Mouse (Mus musculus) heart, adult 2 months (tissue): ENCODE measurements around the gene Calcrl. TPM values are rescaled to one million over a fixed set of nuclear protein-coding genes. Genes with fewer than 3 reads are reported as not detected.
A peak's percentile ranks its signal among the peaks of the same experiment; 100 is the strongest.

Experiments used
- DNase-seq, 2 experiments: peaks; one replicate each; pipeline ENCODE4 v3.0.0; 2021
- H3K27ac ChIP-seq: fragments of 200-600 bp; 2 replicates; pipeline ENCODE4 v1.8.1; 2022
- H3K27me3 ChIP-seq: fragments of 200-500 bp; 2 replicates; pipeline ENCODE4 v1.6.1; 2012; ENCODE audit warnings: mild to moderate bottlenecking, low read length, inconsistent platforms, mixed read lengths; ENCODE audit not compliant: control insufficient read depth, insufficient read depth
- H3K36me3 ChIP-seq: fragments of 200-500 bp; 2 replicates; pipeline ENCODE4 v1.6.1; 2012; ENCODE audit warnings: low read length, inconsistent platforms; ENCODE audit not compliant: control insufficient read depth, insufficient read depth
- H3K4me1 ChIP-seq: fragments of 200-500 bp; 2 replicates; pipeline ENCODE4 v1.6.1; 2011; ENCODE audit warnings: low read length; ENCODE audit not compliant: control insufficient read depth, insufficient read depth
- H3K4me3 ChIP-seq: fragments of 200-600 bp; 2 replicates; pipeline ENCODE4 v1.8.1; 2022
- H3K79me2 ChIP-seq: fragments of 200-500 bp; replicated peaks from 2 replicates; pipeline ENCODE4 v1.6.1; 2012; ENCODE audit warnings: mild to moderate bottlenecking, inconsistent platforms, low read length, moderate library complexity, mixed read lengths; ENCODE audit not compliant: control insufficient read depth, insufficient read depth
- H3K9ac ChIP-seq: fragments of 200-500 bp; 2 replicates; pipeline ENCODE4 v1.6.1; 2012; ENCODE audit warnings: low read depth, mild to moderate bottlenecking, control low read depth, inconsistent platforms, low read length, mixed read lengths
- CTCF ChIP-seq: fragments of 200-600 bp; IDR thresholded peaks from 2 replicates; pipeline ENCODE4 v1.8.1; 2022; ENCODE audit warnings: antibody characterized with exemption, mild to moderate bottlenecking, moderate library complexity
- EP300 ChIP-seq: fragments of 200-500 bp; IDR thresholded peaks from 2 replicates; pipeline ENCODE4 v1.6.1; 2011; ENCODE audit warnings: low read depth, low read length, control low read depth; ENCODE audit not compliant: insufficient read depth
- POLR2A ChIP-seq: fragments of 200-500 bp; IDR thresholded peaks from 2 replicates; pipeline ENCODE4 v1.6.1; 2011; ENCODE audit warnings: mild to moderate bottlenecking, low read depth, low read length, control low read depth; ENCODE audit not compliant: insufficient read depth
- WGBS: fragments of 180-500 bp; shearing (Covaris S2); methylation state at CpG from one replicate; pipeline ENCODE4 v1.1.7; 2018; 5-methylcytosine and 5-hydroxymethylcytosine counted together
- intact Hi-C: fragments of 180-260 bp; cut with DNase I; formaldehyde crosslinking; loops from one replicate; pipeline ENCODE4 v1.15.1; 2025
- polyA plus RNA-seq: library from polyadenylated mRNA; depleted of rRNA; stranded (reverse); fragments of >200 nt; gene quantifications from 2 replicates; pipeline ENCODE4 v1.2.3, GENCODE M21; 2012
- total RNA-seq, 2 experiments: library from RNA; stranded (reverse); gene quantifications; 2 replicates each; pipeline ENCODE4 v1.2.3; 2021

The Calcrl gene
- total and polyA plus RNA-seq, 3 experiments, result 8.2 to 25.6 (median 23.2) TPM

- Histone ChIP-seq H3K4me1 (peaks cover 1% of the 10 kb centered on the region), H3K4me3 (no peak overlapping the region), H3K36me3 (peaks cover 9% of the 10 kb centered on the region), H3K79me2 (no peaks in the 10 kb centered on the region), H3K27ac (peak overlapping the region; percentile 40), H3K9ac (no peak overlapping the region), H3K27me3 (no peaks in the 10 kb centered on the region)
- WGBS, result 26% methylated on average over 5 of the region's 5 CpGs
- intact Hi-C loops, result no loop called here
- DNase-seq, result no peak
- TF ChIP-seq POLR2A, result no peak
- no peak for TF ChIP-seq EP300
- TF ChIP-seq CTCF, result no peak
Observed at GRCm38 (mm10) chr2:84441940-84442339, 16.7 kb upstream of the Calcrl start.

GRCm38 (mm10) chr2:84429724-84430123, 4.5 kb upstream of the Calcrl start:
- peaks cover 1% of the 10 kb centered on the region for H3K4me1 ChIP-seq
- intact Hi-C loops, result loop anchor here (1.0 to 5.0 kb wide), 4 partner anchors 92 to 392 kb away; no protein-coding TSS in a partner anchor
- no peaks in the 10 kb centered on the region for H3K27me3 ChIP-seq
- H3K36me3 ChIP-seq, result no peaks in the 10 kb centered on the region
- WGBS, result 35% methylated on average over 11 of the region's 11 CpGs
- no peaks in the 10 kb centered on the region for H3K79me2 ChIP-seq
- DNase-seq, result no peak
- TF ChIP-seq CTCF (peak; percentile 84), POLR2A (no peak), EP300 (no peak)
- H3K4me3 ChIP-seq, result no peak overlapping the region
- H3K9ac ChIP-seq, result no peak overlapping the region
- no peak overlapping the region for H3K27ac ChIP-seq

- H3K79me2 ChIP-seq, result no peaks in the 10 kb centered on the region
Observed at GRCm38 (mm10) chr2:84428836-84429235, 3.6 kb upstream of the Calcrl start.

GRCm38 (mm10) chr2:84426531-84426930, 1.3 kb upstream of the Calcrl start:
- Histone ChIP-seq H3K79me2 (no peaks in the 10 kb centered on the region), H3K27ac (no peak overlapping the region), H3K9ac (no peak overlapping the region), H3K4me1 (peaks cover 1% of the 10 kb centered on the region), H3K4me3 (no peak overlapping the region), H3K36me3 (no peaks in the 10 kb centered on the region), H3K27me3 (no peaks in the 10 kb centered on the region)
- 79% methylated on average over 4 of the region's 4 CpGs for WGBS
- no peak for DNase-seq
- intact Hi-C loops, result loop anchor here (5.0 kb wide), 2 partner anchors 89 to 169 kb away; no protein-coding TSS in a partner anchor
- TF ChIP-seq EP300 (no peak), POLR2A (no peak), CTCF (no peak)

More at GRCm38 (mm10) chr2:84428836-84429235, 3.6 kb upstream of the Calcrl start:
- TF ChIP-seq POLR2A (no peak), EP300 (no peak), CTCF (0 out of 2 replicates have a peak, but pooled peaks have one; percentile 4)
- 61% methylated on average over 3 of the region's 3 CpGs for WGBS
- no peak overlapping the region for H3K4me3 ChIP-seq
- no peaks in the 10 kb centered on the region for H3K27me3 ChIP-seq
- no peaks in the 10 kb centered on the region for H3K36me3 ChIP-seq
- H3K9ac ChIP-seq, result no peak overlapping the region
- DNase-seq, result no peak
- H3K27ac ChIP-seq, result no peak overlapping the region
- H3K4me1 ChIP-seq, result peaks cover 1% of the 10 kb centered on the region
- intact Hi-C loops, result loop anchor here (1.0 to 5.0 kb wide), 4 partner anchors 92 to 392 kb away; no protein-coding TSS in a partner anchor

- Histone ChIP-seq H3K27ac (no peak overlapping the region), H3K4me1 (no peaks in the 10 kb centered on the region; the same call in none of the 2 replicates), H3K79me2 (no peaks in the 10 kb centered on the region), H3K9ac (no peak overlapping the region), H3K36me3 (peaks cover 10% of the 10 kb centered on the region), H3K27me3 (no peaks in the 10 kb centered on the region), H3K4me3 (no peak overlapping the region)
- 63% methylated on average over 4 of the region's 4 CpGs for WGBS
- intact Hi-C loops, result no loop called here
- DNase-seq, result peak in 1 of 2 experiments; percentile 26
- no peak for TF ChIP-seq POLR2A
- TF ChIP-seq CTCF, result no peak
- TF ChIP-seq EP300, result no peak
Observed at GRCm38 (mm10) chr2:84416501-84416900, 8.7 kb downstream of the Calcrl start.

GRCm38 (mm10) chr2:84409796-84410592, 15.2 kb downstream of the Calcrl start:
- no peaks in the 10 kb centered on the region for H3K79me2 ChIP-seq
- no peaks in the 10 kb centered on the region for H3K27me3 ChIP-seq
- no peak overlapping the region for H3K4me3 ChIP-seq
- intact Hi-C loops, result loop anchor here (2.0 kb wide), 1 partner anchor 15 kb away; the partner anchor contains the start of gene Calcrl
- H3K27ac ChIP-seq, result no peak overlapping the region
- H3K4me1 ChIP-seq, result peaks cover 3% of the 10 kb centered on the region
- H3K36me3 ChIP-seq, result peaks cover 14% of the 10 kb centered on the region
- no peak overlapping the region for H3K9ac ChIP-seq
- no peak for DNase-seq
- TF ChIP-seq POLR2A (no peak), CTCF (no peak), EP300 (no peak)
